Mouse (Mus musculus): ENCODE measurements around the gene Svs6. TPM values are rescaled to one million over a fixed set of nuclear protein-coding genes. Genes with fewer than 3 reads are reported as not detected.
"Not testable (repeated sequence)": the region's sequence is repeated elsewhere in the genome, so short reads cannot be mapped to it uniquely, and the experiment has no call there.

Gene Svs6
- not detected for total RNA-seq (2022)

- DNase-seq (ENCODE audit: low spot score) = not testable (repeated sequence)
Measured at GRCm38 (mm10) chr2:164316451-164316850, at the start of gene Svs6. Svs6 (plus strand) TSS chr2:164316751.

DNA sequence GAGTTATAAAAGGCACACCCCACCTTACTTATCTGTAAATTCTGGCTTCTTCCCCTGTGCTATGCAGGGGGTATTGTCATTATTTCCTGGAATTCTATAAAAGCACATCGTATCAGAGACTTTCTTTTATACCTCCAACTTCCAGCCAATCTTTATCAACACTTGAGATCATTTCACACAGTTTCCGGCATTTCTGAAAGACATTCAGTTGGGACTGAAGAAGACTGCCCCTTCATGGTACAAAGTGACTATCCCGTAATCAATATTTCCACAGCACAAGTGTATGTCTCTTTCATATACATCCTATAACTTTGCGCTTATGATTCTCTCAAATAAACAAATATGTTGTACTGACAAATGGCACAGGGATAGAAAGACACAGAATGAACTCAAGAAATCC is 38.2 kb upstream of the Svs6 start, which contains the start of gene Svs4:
Svs4 (minus strand) TSS at position 101 of the 400 bp plus-strand sequence.
- no peak for DNase-seq (ENCODE audit: low spot score)

DNA sequence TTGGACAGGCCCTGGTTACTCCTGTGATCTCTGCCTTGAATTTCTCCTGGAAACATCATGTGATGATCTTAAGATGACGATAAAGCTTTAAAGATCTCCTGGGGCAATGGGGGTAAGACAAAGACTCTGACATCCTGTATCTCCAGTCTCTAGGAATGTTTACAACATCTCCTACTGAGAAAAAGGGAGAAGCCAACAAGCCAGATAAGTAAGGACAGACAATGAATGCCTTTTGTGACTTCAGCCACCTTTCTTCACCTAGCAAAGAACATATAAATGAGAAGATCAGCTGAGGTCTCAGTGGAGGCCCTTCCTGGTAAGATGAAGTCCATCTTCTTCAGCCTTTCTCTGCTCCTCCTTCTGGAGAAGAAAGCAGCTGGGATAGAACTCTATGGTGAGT is 27.6 kb upstream of the Svs6 start, which contains the start of gene Svs3a:
Svs3a (plus strand) TSS at position 301 of the 400 bp plus-strand sequence.
- DNase-seq (ENCODE audit: low spot score) = not testable (repeated sequence)

DNA sequence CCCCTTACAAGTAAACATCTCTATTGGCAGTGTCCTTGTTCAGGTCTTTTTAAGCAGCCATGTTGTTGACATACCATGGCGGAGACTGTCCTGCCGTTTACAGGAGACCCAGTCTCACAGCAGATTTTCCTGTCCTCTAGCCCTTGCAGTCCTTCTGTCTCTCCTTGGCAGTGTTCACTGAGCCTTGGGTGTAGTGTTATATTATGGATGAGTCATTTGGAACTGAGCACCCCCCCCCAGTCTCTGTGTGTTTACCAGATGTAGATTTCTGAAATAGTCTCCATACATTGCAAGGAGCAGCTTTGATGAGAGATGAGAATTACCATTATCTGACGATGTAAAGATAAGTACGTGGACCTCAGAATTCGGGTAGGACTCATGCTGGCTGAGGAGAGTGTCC is 4.0 kb upstream of the Svs6 start:
- no peak for DNase-seq (ENCODE audit: low spot score)

- not testable (repeated sequence) for DNase-seq (ENCODE audit: low spot score)
Measured at GRCm38 (mm10) chr2:164315460-164315859, 1.1 kb upstream of the Svs6 start.

DNA sequence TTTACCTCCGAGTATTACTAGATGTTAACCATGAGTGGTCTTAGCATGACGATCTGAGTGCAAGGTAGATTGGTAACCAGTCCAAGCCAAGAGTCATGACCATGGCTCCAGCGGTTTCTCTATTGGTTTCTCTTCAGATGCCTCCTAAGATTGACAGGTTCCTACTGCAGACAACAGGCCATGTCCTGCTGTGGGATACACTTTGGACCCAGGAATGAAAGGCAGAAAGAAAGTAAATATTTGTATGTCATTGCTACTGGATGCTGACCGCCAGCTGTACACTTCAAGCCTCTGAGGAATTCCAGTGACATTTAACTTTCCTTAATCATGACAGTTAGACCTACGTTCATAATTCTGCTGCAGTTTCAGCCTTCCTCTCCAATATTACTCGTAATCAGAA is 4.4 kb downstream of the Svs6 start:
- no peak for DNase-seq (ENCODE audit: low spot score)

DNA sequence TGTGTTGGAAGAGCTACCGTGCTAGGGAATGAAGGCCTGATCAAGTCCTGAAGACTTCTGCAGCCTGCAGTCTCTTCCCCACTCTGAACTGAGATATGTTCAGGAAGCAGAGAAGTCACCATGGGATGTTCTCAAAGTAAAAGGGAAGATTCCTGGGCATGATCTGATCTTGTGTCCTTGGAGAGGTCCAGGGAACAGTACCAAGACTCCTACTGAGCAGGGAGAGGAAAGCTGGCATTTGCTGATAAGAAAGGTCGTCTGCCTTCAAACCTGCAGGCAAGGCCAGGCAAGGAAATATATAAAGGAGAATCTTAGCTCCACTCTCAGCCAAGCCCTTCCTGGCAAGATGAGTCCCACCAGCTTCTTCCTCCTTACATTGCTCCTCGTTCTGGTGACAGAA is 15.9 kb downstream of the Svs6 start, which contains the start of gene Svs5:
Svs5 (plus strand) TSS at position 301 of the 400 bp plus-strand sequence.
- not testable (repeated sequence) for DNase-seq (ENCODE audit: low spot score)

DNA sequence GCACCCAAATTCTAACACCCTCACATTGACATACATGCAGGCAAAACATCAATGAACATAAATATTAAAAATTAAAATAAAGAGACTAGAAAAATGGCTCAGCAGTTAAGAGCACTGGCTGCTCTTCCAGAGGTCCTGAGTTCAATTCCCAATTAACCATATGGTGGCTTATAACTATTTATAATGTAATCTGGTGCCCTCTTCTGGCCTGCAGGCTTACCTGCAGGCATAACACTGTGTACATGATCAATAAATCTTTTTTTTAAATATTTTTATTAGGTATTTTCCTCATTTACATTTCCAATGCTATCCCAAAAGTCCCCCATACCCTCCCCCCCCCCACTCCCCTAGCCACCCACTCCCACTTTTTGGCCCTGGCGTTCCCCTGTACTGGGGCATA is 27.2 kb downstream of the Svs6 start:
- not testable (repeated sequence) for DNase-seq (ENCODE audit: low spot score)

DNA sequence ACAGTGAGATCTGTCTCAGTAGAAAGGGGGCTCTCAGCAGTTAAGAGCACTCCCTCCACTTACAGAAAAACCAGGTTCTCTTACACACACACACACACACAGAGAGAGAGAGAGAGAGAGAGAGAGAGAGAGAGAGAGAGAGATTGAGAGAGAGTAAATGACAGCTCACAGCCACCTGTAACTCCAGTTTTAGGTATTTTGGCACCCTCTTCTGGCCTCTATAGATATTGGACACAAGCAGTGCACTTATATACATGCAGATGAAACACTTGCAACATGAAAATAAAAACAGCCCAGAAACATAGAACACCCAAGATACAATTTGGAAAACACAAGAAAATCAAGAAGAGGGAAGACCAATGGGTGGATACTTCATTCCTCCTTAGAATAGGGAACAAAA is 31.1 kb downstream of the Svs6 start:
- DNase-seq (ENCODE audit: low spot score) = not testable (repeated sequence)

DNA sequence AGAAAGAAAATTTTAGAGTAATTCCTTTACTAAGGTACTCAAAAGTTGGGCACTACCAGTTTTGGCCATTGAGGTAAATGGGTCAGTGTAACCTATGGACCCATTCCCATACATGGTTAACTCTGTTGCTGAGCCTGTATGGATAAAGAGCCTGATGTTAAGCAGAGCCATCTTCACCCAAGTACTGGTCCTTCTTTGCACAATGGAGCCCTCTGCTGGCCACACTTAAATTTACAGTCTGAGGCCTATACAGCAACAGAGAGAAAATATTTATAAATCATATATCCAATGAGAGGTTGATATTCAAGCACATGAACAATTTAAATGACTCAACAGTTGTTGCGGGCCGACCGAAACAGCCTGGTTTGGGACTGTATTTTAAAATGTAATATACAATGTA is 32.4 kb downstream of the Svs6 start:
- no peak for DNase-seq (ENCODE audit: low spot score)

DNA sequence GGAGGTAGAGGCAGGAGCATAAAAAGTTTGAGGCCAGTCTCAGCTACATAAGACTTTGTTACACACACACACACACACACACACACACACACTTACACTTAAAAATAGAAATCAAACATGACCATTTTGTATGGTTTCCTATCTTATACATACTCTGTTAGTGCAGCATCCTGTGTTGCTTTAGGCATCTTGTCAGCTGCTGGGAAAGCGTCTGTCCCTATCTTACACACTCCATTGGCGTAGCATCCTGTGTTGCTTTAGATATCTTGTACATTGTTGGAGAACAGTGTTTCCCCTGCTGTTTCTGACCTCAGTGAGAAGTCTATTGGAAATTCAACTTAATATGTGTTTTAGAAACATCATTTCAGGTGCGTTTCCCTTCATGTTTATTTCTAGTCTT is 36.1 kb downstream of the Svs6 start:
- no peak for DNase-seq (ENCODE audit: low spot score)

DNA sequence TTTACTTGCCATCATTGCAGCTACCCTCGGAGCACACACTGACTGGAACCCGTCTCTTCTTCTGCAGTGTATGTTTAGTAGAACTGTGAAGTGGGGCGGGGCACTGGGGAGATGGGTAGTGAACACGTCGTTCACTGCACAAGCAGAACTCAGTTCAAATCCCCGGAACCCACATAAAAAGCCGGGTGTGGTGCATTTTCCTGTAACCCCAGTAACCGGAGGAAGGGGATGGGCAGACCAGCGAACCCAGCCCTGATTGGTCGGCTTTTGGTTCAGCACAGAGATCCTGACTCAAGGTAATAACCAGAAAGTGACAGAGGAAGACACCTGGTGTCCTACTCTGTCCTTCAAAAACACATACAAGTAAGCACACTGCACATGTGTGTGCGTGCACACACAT is 36.8 kb downstream of the Svs6 start:
- DNase-seq (ENCODE audit: low spot score) = no peak

DNA sequence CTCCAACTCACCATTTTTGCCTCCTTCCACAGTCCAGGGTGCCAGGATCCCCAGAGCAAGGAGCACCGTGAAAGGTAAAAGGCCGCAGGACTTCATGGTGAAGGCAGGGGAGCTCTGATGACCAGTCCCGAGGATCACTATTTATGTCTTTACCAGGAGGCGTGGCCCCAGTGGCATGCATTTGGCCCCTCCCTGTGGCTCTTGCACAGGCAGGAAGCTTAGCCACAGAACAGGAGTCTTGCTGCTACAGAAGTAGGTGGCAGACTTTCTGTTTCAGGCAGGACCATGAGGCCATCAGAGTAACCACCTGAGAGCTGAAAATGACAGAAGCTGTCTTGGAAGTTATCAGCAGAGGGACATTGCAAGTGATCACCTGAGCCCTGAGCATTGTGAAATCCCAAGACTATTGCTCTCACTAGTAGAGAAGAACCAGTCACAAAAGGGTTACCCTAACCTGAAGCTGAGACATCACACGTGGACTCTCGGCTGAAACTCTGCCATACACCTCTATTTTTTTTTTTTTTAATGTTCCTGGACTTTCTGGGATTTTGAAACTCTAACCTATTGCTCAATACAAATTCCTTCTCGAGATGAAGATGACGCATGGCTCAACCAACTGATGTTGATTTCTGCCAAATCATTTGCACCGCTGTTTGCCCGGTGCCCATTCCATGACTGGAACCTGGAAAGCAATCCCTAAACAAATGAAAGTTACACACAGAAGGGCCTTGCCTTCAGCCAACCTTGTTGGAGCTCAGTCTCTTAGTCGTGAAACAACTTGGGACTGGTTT is 39.8 kb downstream of the Svs6 start:
- no peak for DNase-seq (ENCODE audit: low spot score)

DNA sequence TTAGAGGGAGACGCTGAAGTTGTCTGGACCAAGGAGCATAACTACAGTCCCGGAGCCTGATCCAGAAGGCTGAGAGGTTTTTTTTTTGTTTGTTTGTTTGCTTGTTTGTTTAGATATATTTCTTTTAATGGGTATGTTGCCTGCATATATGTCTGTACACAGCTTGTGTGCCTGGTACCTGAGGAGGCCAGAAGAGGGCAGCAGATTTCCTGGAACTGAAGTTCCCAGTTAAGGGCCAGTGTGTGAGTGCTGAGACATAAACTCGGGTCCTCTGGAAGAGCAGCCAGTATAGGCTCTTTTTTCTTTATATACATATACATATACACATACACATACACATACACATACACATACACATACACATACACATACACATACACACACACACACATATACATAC is 41.8 kb downstream of the Svs6 start:
- no peak for DNase-seq (ENCODE audit: low spot score)

DNA sequence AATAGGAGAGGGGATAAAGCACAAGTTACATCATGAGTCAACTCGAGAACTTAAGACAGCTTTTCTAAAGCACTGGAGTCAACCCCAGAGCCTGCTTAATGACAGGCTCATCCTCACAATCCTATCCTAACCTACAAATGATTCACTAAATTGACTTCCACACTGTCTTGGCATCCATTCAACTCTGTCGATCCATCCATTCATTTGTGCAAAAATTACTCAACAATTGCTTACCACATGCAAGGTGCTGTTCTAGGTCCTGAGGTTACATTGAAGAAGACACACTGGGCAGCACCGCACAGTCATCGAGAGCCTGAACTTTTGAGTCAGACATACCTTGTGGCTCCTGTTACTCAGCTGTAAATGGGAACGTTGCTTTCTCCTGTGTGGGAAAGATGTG is 42.5 kb downstream of the Svs6 start:
- no peak for DNase-seq (ENCODE audit: low spot score)

GRCm38 (mm10) chr2:164359668-164360067 is 43.1 kb downstream of the Svs6 start:
- no peak for DNase-seq (ENCODE audit: low spot score)

GRCm38 (mm10) chr2:164360974-164361657 is 44.6 kb downstream of the Svs6 start:
- DNase-seq (ENCODE audit: low spot score) = no peak

DNA sequence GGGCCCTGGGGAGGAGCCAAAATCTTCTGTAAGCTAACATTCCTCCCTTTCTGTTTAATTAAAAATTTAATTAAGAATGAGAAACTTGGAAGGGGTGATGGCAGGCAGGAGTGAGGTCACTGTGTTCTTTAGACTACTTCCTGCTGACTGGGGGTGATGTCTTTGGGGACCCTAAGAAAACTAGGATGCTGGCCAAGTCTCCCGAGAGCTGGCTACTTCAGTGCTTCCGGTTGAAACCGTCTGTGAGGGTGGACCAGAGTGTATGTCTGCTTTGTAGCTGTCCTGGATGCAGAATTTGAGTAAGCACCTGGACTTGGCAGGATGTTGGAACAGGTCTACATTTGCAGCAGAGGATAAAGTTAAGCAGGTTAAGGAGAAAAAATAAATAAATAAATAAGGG is 50.4 kb downstream of the Svs6 start:
- DNase-seq (ENCODE audit: low spot score) = no peak

Small RNA genes within 50 kb of the gene (microRNA-seq; reads per million reads assigned to microRNA genes)
- gene Mir7678 = not detected

Other genes starting within 250 kb of the Svs6 start
- gene Stk4, start 246.4 kb upstream of the Svs6 start, total RNA-seq (2022) = 10 to 100 TPM; 14.1 to 21.5 (median 16.9) TPM
- 10 to 100 TPM; 18.3 to 24.4 (median 20.0) TPM for gene Tomm34, start 245.6 kb upstream of the Svs6 start, total RNA-seq (2022)
- gene Kcns1, start 145.6 kb upstream of the Svs6 start, total RNA-seq (2022) = under 1 TPM in 2 of 4 experiments, not detected in 2; 0.09 TPM
- not detected for gene Wfdc5, start 134.0 kb upstream of the Svs6 start, total RNA-seq (2022)
- not detected for gene Wfdc12, start 126.1 kb upstream of the Svs6 start, total RNA-seq (2022)
- gene Wfdc15a, start 116.6 kb upstream of the Svs6 start, total RNA-seq (2022) = not detected
- gene Wfdc15b, start 95.1 kb upstream of the Svs6 start, total RNA-seq (2022) = not detected
- gene Svs2, start 78.3 kb upstream of the Svs6 start, total RNA-seq (2022) = not detected
- gene Svs3b, start 60.1 kb upstream of the Svs6 start, total RNA-seq (2022) = not detected
- not detected for gene Svs4, start 38.3 kb upstream of the Svs6 start, total RNA-seq (2022)
- not detected for gene Svs3a, start 27.5 kb upstream of the Svs6 start, total RNA-seq (2022)
- not detected for gene Svs5, start 16.0 kb downstream of the Svs6 start, total RNA-seq (2022)
- gene Slpi, start 72.3 kb downstream of the Svs6 start, total RNA-seq (2022) = 100 to 1,000 TPM in 1 of 4 experiments, 1 to 10 TPM in 3; 1.1 to 110 (median 2.3) TPM
- not detected for gene Rbpjl, start 86.4 kb downstream of the Svs6 start, total RNA-seq (2022)
- under 1 TPM; 0.25 to 0.50 (median 0.29) TPM for gene Matn4, start 88.4 kb downstream of the Svs6 start, total RNA-seq (2022)
- 10 to 100 TPM; 14.9 to 23.0 (median 20.7) TPM for gene Sdc4, start 127.1 kb downstream of the Svs6 start, total RNA-seq (2022)
- 10 to 100 TPM; 25.2 to 28.5 (median 25.8) TPM for gene Sys1, start 140.2 kb downstream of the Svs6 start, total RNA-seq (2022)
- 1 to 10 TPM; 3.6 to 6.7 (median 5.5) TPM for gene Gm20458, start 144.2 kb downstream of the Svs6 start, total RNA-seq (2022)
- gene Trp53tg5, start 157.0 kb downstream of the Svs6 start, total RNA-seq (2022) = not detected
- gene Dbndd2, start 169.4 kb downstream of the Svs6 start, total RNA-seq (2022) = 10 to 100 TPM; 11.3 to 15.0 (median 12.6) TPM
- gene Pigt, start 180.8 kb downstream of the Svs6 start, total RNA-seq (2022) = 10 to 100 TPM; 32.0 to 34.8 (median 33.9) TPM
- 1 to 10 TPM in 3 of 4 experiments, under 1 TPM in 1; 0.73 to 3.1 (median 2.1) TPM for gene Wfdc2, start 245.7 kb downstream of the Svs6 start, total RNA-seq (2022)

Measured in heart, adult 8-10 months (tissue).